Mouse (Mus musculus): ENCODE results near the gene Dnah1. TPM values are rescaled to one million over a fixed set of nuclear protein-coding genes. Genes with fewer than 3 reads are reported as not detected.

Gene Dnah1
- 1.6 and 2.8 TPM in 2 replicates for polyA plus RNA-seq (2016; fragmentation: Nextera tagmentation; extraction: Ambion mirVana)

DNA sequence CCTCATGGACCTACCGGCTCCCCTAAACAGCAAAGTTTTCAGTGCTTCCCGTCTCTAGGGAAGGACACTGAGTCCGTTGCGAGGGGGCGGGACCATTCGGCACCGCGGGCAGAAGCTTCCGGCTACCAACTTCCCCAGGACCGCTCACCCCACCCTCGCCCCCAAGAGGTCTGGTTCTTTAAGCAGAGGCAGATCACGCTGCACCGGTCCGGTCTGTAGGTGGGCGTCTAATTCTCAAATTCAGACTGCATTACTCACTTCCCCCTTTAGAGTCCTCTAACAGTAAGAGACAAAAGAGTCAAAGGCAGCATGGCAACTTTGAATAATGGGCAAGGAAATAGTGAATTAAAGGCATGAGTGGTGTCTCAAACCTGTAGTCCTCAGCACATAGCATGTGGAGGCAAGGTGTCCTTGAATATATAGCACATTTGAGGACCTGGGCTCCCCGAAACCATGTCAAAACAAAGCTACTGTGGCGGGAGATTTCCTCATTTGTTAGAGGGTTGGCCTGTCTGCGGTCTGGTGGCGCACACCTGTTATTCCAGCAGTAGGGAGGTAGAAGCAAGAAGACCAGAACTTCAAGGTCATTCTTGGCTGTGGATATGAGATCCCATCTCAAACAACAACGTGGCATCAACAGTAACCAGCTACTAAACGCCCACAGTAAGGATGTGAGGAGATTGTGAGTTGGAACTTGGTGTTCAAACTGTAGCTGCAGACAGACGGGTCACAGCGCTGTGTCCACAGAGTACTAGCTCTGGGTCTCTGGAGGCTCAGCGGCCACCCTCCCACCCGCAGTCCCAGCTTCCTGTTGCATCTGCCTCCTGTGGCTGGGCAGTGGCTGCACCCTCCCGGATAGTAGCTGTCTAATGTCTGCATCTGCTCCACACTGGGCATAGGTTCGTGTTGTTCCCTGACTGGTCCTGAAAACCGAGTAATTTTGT lies at the start of gene Dnah1:
Gene Dnah1 (minus strand): TSS at position 48 of the 944 bp plus-strand sequence.
- Histone ChIP-seq H3K36me3 (no peaks in the 10 kb centered on the region), H3K27ac (peak within 1 kb of the TSS; percentile 71), H3K4me3 (peak within 1 kb of the TSS; percentile 59), H3K27me3 (ENCODE audit: insufficient read depth, poor library complexity, severe bottlenecking) (peaks cover 19% of the 10 kb centered on the region), H3K9me3 (no peaks in the 10 kb centered on the region), H3K4me1 (peaks cover 11% of the 10 kb centered on the region)
- WGBS, result 29% methylated on average over 28 of the region's 28 CpGs
- peak; percentile 83 for DNase-seq (ENCODE audit: low spot score)

DNA sequence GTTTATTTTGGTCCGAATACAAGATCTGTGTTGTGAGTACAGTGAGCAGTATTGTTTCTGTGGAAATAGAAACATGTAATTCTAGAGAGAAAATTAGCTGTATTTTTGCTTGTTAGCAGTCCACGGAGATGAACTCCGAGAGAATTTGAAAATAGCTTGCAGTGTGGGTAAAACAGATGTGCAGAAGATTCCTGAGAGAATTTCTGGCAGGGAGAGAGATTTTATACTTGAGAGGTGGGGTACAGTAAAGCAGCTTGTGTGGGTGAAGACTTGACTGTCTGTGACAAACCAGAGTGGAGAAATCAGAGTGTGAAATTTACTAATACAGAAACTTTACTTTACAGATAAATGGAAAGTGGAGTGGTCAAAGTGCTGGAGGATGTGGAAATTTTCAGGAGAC lies 45.7 kb upstream of the Dnah1 start:
- no peak overlapping the region for H3K27ac ChIP-seq
- H3K4me3 ChIP-seq, result no peak overlapping the region
- peaks cover 86% of the 10 kb centered on the region for H3K36me3 ChIP-seq
- DNase-seq (ENCODE audit: low spot score), result no peak
- 90% methylated on average over 3 of the region's 3 CpGs for WGBS
- no peaks in the 10 kb centered on the region for H3K4me1 ChIP-seq
- H3K9me3 ChIP-seq, result no peaks in the 10 kb centered on the region
- H3K27me3 ChIP-seq (ENCODE audit: insufficient read depth, poor library complexity, severe bottlenecking), result no peaks in the 10 kb centered on the region

GRCm38 (mm10) chr14:31367951-31368350 lies 44.3 kb upstream of the Dnah1 start:
- peaks cover 87% of the 10 kb centered on the region for H3K36me3 ChIP-seq

DNA sequence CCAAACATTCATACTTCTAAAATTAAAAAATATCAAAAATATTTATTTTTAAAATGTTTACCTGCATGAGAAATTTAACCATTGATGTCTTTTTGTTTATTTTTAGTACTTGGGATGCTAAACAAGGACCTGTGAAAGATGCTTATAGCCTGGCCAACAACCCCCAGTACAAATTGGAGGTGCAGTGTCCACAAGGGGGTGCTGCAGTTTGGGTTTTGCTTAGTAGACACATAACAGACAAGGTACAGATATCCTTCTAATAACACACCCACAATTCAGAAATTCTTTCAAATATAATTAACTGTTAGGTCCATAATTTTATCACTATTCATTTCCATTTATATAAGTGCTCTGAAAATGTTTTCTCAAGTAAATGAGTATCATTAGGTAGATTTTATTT lies 41.7 kb upstream of the Dnah1 start:
- DNase-seq (ENCODE audit: low spot score), result no peak
- Histone ChIP-seq H3K27ac (no peak overlapping the region), H3K27me3 (ENCODE audit: insufficient read depth, poor library complexity, severe bottlenecking) (no peaks in the 10 kb centered on the region), H3K36me3 (peaks cover 84% of the 10 kb centered on the region), H3K9me3 (no peaks in the 10 kb centered on the region), H3K4me1 (no peaks in the 10 kb centered on the region), H3K4me3 (no peak overlapping the region)

More at GRCm38 (mm10) chr14:31367951-31368350, 44.3 kb upstream of the Dnah1 start:
- Histone ChIP-seq H3K4me3 (no peak overlapping the region), H3K4me1 (no peaks in the 10 kb centered on the region), H3K27me3 (ENCODE audit: insufficient read depth, poor library complexity, severe bottlenecking) (no peaks in the 10 kb centered on the region), H3K27ac (no peak overlapping the region), H3K9me3 (no peaks in the 10 kb centered on the region)
- DNase-seq (ENCODE audit: low spot score), result no peak
- 88% methylated on average over 7 of the region's 7 CpGs for WGBS

DNA sequence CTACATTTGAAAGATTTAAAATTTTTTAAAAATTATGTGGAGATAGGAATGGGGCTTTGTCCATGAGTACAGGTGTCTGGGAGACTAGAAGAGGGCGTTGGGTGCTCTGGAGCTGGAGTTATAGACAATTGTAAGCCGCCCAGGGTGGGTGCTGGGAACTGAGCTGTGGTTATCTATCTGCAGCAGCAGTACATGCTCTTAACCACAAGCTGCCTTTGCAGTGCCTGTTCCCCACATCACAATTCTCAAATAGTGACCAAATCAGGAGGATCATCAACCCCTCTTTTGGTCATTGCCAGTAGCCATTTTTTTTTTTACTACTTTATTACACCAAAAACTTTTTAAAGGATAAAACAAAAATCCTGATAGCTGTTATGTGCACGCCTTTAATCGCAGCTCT lies 40.9 kb upstream of the Dnah1 start:
- peaks cover 84% of the 10 kb centered on the region for H3K36me3 ChIP-seq
- H3K4me3 ChIP-seq, result no peak overlapping the region
- H3K9me3 ChIP-seq, result no peaks in the 10 kb centered on the region
- H3K27me3 ChIP-seq (ENCODE audit: insufficient read depth, poor library complexity, severe bottlenecking), result no peaks in the 10 kb centered on the region
- no peaks in the 10 kb centered on the region for H3K4me1 ChIP-seq
- no peak overlapping the region for H3K27ac ChIP-seq
- DNase-seq (ENCODE audit: low spot score), result no peak
- WGBS, result 86% methylated on average over 4 of the region's 4 CpGs

DNA sequence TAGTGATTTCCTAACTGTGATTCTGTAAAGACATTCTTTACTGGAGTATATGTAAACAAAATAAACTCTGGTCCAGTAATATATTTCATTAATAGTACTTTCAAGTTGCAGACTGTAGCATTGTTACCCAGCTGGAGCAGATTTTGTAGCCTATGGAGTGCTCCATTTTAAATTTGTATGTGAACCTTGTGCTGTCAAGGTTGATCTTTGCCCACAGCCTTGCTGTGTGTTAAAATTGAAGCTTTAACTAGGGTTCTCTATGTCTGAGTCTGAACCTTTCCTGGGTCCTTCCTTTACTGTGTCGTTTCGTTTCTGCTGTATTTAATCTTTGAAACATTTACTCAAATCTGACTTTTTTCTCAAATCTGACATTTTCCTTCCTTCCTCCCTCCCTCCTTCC lies 38.5 kb upstream of the Dnah1 start:
- H3K4me3 ChIP-seq, result no peak overlapping the region
- H3K36me3 ChIP-seq, result peaks cover 78% of the 10 kb centered on the region
- WGBS, result 86% methylated on average over 2 of the region's 2 CpGs
- no peak overlapping the region for H3K27ac ChIP-seq
- H3K27me3 ChIP-seq (ENCODE audit: insufficient read depth, poor library complexity, severe bottlenecking), result no peaks in the 10 kb centered on the region
- no peak for DNase-seq (ENCODE audit: low spot score)
- no peaks in the 10 kb centered on the region for H3K9me3 ChIP-seq
- H3K4me1 ChIP-seq, result no peaks in the 10 kb centered on the region

DNA sequence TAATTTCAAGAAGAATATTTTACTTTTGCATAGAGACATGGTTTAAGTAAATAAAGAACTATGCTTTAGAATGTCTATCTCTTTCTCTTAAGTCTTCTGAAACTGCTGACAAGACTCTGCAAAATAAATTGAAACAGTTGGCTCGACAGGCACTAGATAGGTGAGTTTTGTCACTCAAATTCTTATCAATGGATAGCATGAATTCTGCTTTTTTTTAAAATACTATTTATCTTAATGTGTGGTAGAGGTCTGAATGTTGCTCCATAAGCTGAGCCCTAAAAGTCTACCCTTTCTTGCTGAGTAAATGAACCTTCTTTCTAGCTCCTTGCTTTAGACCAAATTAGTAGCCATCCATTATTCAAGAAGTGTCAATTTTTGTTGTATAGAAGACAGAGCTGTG lies 21.7 kb upstream of the Dnah1 start:
- no peak for DNase-seq (ENCODE audit: low spot score)
- H3K9me3 ChIP-seq, result no peaks in the 10 kb centered on the region
- H3K36me3 ChIP-seq, result peaks cover 42% of the 10 kb centered on the region
- 82% methylated on average over 1 of the region's 1 CpGs for WGBS
- H3K4me3 ChIP-seq, result no peak overlapping the region
- no peaks in the 10 kb centered on the region for H3K27me3 ChIP-seq (ENCODE audit: insufficient read depth, poor library complexity, severe bottlenecking)
- H3K4me1 ChIP-seq, result peaks cover 11% of the 10 kb centered on the region; the same call in 1 of the 2 replicates
- H3K27ac ChIP-seq, result no peak overlapping the region

DNA sequence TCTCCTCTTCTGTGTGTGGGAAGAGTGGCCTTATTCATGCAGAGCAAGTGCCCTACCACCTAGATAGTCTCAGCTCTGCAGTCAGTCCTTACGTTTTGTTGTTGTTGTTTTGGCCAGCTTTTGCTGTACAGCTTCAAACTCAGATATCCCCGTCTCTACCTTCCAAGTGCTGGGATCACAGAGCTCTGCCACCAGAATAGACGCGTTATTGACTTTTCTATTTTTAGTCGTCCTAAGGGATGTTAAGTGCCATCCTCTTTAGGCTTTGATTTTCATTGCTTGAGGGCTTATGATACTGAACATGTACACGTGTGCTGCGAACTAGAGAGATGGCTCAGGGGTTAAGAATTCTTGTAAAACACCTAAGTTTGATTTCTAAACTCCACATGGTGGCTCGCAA lies 19.5 kb upstream of the Dnah1 start:
- Histone ChIP-seq H3K9me3 (no peaks in the 10 kb centered on the region), H3K36me3 (peaks cover 36% of the 10 kb centered on the region), H3K4me3 (peak overlapping the region; percentile 31; the same call in 1 of the 2 replicates), H3K4me1 (peaks cover 11% of the 10 kb centered on the region; the same call in 1 of the 2 replicates), H3K27me3 (ENCODE audit: insufficient read depth, poor library complexity, severe bottlenecking) (no peaks in the 10 kb centered on the region), H3K27ac (peak overlapping the region; percentile 76)
- WGBS, result 52% methylated on average over 8 of the region's 8 CpGs
- DNase-seq (ENCODE audit: low spot score), result no peak

GRCm38 (mm10) chr14:31337947-31338346 lies 14.3 kb upstream of the Dnah1 start:
- peak overlapping the region; percentile 90 for H3K4me3 ChIP-seq
- no peak overlapping the region for H3K27ac ChIP-seq
- peaks cover 15% of the 10 kb centered on the region for H3K36me3 ChIP-seq
- DNase-seq (ENCODE audit: low spot score), result no peak
- peaks cover 7% of the 10 kb centered on the region; the same call in 1 of the 2 replicates for H3K4me1 ChIP-seq
- H3K9me3 ChIP-seq, result no peaks in the 10 kb centered on the region
- no peaks in the 10 kb centered on the region for H3K27me3 ChIP-seq (ENCODE audit: insufficient read depth, poor library complexity, severe bottlenecking)

DNA sequence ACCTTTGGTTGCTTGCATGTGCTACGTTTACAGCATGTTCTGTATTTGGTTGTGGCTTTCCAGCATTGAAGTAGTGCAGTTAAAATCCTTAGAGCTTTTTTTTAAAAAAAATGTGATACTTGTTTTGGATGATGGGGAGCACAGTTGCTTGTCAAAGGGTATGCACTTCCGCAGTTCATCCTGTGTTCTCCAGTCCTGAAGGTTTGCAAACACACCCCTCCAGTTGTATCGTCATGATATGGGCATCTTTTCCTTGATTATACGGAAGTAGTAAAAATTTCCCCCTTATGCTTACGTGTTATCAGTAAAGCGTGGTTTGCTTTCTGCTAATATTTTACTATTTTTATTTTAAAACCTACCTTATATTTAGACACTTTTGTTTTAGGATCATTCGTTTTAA lies 13.7 kb upstream of the Dnah1 start:
- no peaks in the 10 kb centered on the region for H3K9me3 ChIP-seq
- H3K4me1 ChIP-seq, result 0 out of 2 replicates have a peak, but pooled peaks cover 5% of the 10 kb centered on the region
- H3K27ac ChIP-seq, result peak overlapping the region; percentile 98
- H3K4me3 ChIP-seq, result peak overlapping the region; percentile 90
- WGBS, result 39% methylated on average over 7 of the region's 7 CpGs
- no peak for DNase-seq (ENCODE audit: low spot score)
- no peaks in the 10 kb centered on the region for H3K27me3 ChIP-seq (ENCODE audit: insufficient read depth, poor library complexity, severe bottlenecking)
- peaks cover 15% of the 10 kb centered on the region for H3K36me3 ChIP-seq

DNA sequence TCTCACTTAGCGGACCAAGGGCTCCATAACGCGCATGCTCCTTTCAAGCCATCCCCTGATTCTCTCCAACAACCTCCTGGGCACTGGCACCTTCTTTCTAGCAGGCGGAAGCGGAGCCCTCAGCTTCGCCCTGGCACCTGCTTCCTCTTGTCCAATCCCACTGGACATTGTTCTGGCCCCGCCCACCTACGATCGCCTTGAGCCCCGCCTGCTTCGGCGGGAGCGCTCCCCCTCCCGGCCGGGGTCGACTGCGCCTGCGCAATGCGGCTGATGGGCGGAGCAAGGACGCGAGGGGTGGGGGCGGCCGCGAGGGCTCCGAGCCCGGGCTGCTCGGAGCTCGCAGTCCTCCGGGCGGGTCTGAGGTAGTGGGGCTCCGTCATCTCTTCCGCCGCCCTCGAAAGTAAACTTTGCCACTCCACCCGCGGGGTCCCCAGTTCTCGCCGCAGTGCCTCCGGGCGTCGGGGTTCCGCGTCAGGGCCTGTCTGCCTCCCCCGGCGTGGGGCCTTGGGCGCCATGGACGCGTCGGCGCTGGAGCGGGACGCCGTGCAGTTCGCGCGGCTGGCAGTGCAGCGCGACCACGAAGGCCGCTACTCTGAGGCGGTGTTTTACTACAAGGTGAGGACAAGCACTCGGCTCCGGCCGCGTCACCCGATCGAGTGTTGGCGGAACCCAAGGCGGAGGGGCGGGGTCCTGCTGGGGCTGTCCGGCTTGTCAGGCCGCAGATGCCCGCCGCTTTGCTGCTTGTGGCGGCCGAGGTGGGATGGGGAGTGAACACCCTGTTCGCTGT lies 12.9 kb upstream of the Dnah1 start, which contains the start of gene Capn7:
Gene Capn7 (plus strand): TSS at position 270 of the 787 bp plus-strand sequence.
- H3K9me3 ChIP-seq, result no peaks in the 10 kb centered on the region
- H3K27me3 ChIP-seq (ENCODE audit: insufficient read depth, poor library complexity, severe bottlenecking), result peaks cover 2% of the 10 kb centered on the region; the same call in 1 of the 2 replicates
- under 1% methylated on average over 78 of the region's 78 CpGs for WGBS
- H3K27ac ChIP-seq, result peak within 1 kb of the TSS; percentile 98
- peak; percentile 99 for DNase-seq (ENCODE audit: low spot score)
- H3K4me3 ChIP-seq, result peak within 1 kb of the TSS; percentile 90
- peaks cover 12% of the 10 kb centered on the region for H3K36me3 ChIP-seq
- 0 out of 2 replicates have a peak, but pooled peaks cover 5% of the 10 kb centered on the region for H3K4me1 ChIP-seq

DNA sequence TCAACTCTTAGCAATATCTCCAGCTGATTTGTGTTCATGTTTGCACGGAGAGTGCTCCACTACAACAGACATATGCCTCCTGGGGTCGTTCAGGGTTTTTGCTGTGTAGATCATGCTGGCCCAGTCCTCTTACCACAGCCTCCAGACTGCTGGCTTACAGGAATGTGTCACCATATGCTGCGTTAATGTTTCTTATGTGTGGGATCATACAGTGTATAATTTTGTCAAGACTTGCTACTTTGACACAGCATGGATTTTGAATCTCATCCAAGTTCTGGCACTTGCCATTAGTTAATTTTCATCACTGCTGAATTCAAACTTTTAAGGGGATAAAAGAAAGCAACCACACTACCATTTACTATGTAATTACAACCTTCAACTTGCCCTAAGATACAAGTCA lies 12.1 kb upstream of the Dnah1 start:
- peaks cover 10% of the 10 kb centered on the region; the same call in 1 of the 2 replicates for H3K27me3 ChIP-seq (ENCODE audit: insufficient read depth, poor library complexity, severe bottlenecking)
- DNase-seq (ENCODE audit: low spot score), result no peak
- H3K4me3 ChIP-seq, result peak overlapping the region; percentile 90
- WGBS, result 52% methylated on average over 3 of the region's 3 CpGs
- peak overlapping the region; percentile 98; the same call in 1 of the 2 replicates for H3K27ac ChIP-seq
- 0 out of 2 replicates have a peak, but pooled peaks cover 5% of the 10 kb centered on the region for H3K4me1 ChIP-seq
- H3K36me3 ChIP-seq, result peaks cover 8% of the 10 kb centered on the region; the same call in 1 of the 2 replicates
- H3K9me3 ChIP-seq, result no peaks in the 10 kb centered on the region
